Mouse (Mus musculus) megakaryocyte-erythroid progenitor cell, adult 5-6 weeks (primary cell): ENCODE measurements around the gene Ppm1a. TPM values are rescaled to one million over a fixed set of nuclear protein-coding genes. Genes with fewer than 3 reads are reported as not detected.
A peak's percentile ranks its signal among the peaks of the same experiment; 100 is the strongest.

Source experiments
- ATAC-seq: replicated peaks from 2 replicates; pipeline ENCODE4 v1.8.0; 2016; ENCODE audit warnings: mild to moderate bottlenecking, inconsistent platforms; ENCODE audit not compliant: severe bottlenecking, poor library complexity, low FRiP score, low TSS enrichment
- total RNA-seq, 2 experiments: library from RNA; stranded (forward) in 1 of 2; stranded (reverse) in 1 of 2; fragments of 200-1000, 215-1000 nt in 1 of 2; fragments of >200 nt in 1 of 2; fragmentation: Nextera tagmentation in 1 of 2; gene quantifications; 2 replicates each; pipeline ENCODE4 v1.2.3; 2014 to 2017

The Ppm1a gene
- total RNA-seq, 2 experiments from 2014 or later: 88.3 to 137 TPM

- ATAC-seq: no peak
Measured at GRCm38 (mm10) chr12:72793983-72794382, 36.7 kb downstream of the Ppm1a start.

DNA sequence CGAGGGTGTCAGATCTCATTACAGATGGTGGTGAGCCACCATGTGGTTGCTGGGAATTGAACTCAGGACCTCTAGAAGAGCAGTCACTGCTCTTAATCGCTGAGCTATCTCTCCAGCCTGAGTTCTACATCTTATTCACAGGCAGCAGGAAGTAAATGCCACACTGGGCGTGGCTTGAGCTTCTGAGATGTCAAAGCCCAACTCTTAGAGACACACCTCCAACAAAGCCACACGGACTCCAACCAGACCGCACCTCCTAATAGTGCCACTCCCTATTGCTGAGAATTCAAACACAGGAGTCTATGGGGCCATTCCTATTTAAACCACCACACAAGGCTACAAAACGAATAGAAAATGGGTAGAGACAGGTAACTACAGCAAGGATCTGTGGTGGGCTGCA, 52.5 kb downstream of the Ppm1a start:
- ATAC-seq: peak; percentile 91

GRCm38 (mm10) chr12:72811588-72811987, 54.3 kb downstream of the Ppm1a start:
- no peak for ATAC-seq

GRCm38 (mm10) chr12:72820940-72821431, 63.7 kb downstream of the Ppm1a start:
- ATAC-seq: peak; percentile 66; the same call in 1 of the 2 replicates

DNA sequence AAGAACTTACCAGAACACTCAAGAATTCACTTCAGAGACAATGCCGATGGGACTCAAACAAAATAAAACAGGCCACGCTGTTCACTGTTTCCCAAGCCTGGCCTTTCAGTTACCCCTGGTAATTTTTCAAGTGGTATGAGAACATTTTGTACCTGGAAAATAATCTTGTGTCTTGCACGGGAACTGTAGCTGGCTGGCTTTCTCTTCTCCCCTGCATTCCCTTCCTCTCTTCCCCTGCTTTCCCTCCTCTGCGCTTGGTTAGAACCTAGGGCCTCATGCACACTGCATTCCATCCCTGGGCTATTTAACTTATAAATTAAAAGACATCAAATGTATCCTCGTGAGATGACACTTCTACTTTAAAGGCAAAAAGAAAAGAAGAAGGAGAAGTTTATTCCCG, 64.3 kb downstream of the Ppm1a start:
- no peak for ATAC-seq

DNA sequence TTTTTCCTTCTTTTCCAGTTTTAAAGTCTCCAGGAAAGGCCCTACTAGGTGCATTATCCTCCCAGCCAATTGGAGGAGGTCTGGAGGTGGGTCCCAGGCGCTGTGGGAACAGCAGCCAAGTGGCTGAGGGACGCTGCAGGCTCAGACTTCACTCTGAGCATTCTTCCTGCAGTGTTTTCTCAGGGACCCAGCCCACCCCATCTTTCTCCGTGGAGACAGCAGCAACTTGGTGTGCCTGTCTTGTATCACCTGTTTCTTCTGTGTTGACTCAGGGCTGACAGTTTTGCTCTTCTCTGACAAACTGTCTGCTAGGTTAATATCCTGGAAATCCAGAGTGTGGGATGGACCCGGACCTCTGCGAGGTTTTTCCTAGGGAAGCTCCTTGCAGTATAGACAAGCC, 68.4 kb downstream of the Ppm1a start:
- ATAC-seq: no peak

DNA sequence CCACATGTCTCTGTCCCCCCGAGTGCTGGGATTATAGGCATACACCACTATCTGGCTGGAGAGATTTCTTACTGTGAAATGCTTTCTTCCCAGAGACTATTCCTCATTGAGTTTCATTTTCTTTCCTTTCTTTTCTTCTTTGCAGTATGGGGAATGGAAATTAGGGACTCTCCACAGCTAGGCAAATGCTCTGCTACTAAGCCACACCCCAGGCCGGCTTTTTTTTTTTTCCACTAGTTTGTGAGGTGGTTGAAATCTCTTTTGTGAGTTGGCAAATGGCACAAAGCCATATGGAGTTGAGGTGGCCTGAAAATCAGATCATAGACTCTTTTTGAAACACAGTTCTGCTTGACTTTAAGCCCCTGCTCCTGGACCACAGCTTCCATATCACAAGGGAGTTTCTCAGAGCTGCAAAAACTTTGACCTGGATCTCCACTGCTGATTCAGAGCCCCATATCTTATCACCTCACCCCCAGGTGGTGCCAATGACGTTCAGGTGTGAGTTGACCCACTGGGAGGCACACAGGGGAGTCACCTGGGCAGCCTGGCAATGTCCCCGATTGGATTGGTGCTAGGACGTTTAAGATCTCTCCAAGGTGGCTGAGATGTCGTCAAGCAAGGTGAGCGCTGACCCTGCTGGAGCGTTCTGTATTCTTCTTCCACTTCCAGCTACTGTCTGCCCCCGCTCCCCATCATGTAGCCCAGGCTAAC, 71.7 kb downstream of the Ppm1a start:
- ATAC-seq: no peak

- ATAC-seq: no peak
Measured at GRCm38 (mm10) chr12:72829777-72830176, 72.5 kb downstream of the Ppm1a start.

GRCm38 (mm10) chr12:72830317-72830716, 73.1 kb downstream of the Ppm1a start:
- ATAC-seq: no peak

- ATAC-seq: 0 out of 2 replicates have a peak, but pooled peaks have one; percentile 25
Measured at GRCm38 (mm10) chr12:72831711-72832432, 74.6 kb downstream of the Ppm1a start.

- ATAC-seq: peak; percentile 53
Measured at GRCm38 (mm10) chr12:72834773-72835517, 77.7 kb downstream of the Ppm1a start.

GRCm38 (mm10) chr12:72835518-72836015, 78.3 kb downstream of the Ppm1a start:
- no peak for ATAC-seq

GRCm38 (mm10) chr12:72837302-72837701, 80.0 kb downstream of the Ppm1a start:
- no peak for ATAC-seq

DNA sequence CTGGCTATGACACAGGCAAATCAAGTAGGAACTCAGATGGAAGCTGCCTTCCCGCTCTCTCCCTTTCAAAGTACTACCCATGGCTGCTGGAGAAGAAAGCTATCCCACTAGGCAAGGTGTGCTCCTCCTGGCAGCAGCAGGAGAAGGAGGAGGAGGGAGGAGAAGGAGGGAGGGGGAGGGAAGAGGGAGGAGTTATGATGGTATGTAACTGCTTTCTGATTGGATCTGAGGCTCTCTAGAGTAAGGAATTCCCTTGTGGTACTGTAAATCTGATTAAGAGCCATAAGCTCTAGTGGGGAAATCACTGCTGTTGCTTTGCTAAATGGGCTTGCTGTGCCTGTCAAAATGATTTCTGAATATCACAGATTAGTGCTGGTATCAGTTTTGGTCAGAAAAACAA, 84.2 kb downstream of the Ppm1a start:
- ATAC-seq: no peak

- no peak for ATAC-seq
Measured at GRCm38 (mm10) chr12:72843135-72843534, 85.9 kb downstream of the Ppm1a start.

DNA sequence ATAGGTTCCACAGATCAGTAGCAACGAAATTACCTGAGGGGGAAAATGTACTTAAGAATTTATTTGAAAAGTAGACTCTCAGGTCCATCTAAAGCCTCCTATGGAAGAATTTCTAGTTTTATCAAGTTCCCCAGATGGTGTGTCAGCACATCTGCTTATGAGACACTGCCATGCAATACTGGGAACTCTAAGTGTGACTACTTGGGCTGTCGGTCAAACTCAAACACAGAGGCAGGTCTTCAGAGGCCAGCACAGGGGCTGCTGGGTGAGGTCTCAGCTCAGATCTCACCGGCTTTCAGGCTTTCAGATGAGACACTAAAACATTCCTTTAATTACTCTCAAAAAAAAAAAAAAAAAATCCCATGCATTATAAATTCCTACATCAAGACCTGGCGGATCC, 86.3 kb downstream of the Ppm1a start:
- no peak for ATAC-seq

DNA sequence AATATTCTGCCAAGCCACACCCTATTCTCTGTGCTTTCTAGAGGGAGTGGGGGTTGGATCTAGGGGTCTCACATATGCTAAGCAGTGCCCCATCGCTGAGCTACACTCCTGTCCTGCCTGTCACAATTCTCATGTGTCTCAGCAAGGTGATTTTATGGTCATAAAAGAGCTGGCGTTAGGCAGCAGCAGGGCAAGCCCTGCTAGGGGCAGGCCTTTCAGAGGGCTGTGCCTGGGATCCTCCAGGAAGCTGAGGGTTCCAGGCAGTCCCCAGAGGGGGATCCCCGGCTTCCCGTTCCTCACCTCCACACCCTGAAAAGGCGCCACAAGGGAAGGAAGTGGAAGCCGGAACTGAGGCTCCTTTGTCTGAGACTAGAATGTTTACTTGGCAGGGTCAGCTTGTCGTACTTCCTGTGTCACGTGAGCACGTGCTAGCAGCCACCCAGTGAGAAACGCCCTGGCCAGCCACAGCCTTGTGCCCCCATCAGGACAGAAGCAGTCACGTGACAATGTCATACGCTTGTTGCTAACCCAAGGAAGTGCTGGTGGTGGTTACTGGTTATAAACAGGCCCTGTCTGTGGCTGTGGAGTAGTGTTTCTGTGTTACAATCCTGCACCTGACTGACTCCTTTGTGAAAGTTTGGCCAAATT, 86.8 kb downstream of the Ppm1a start:
- ATAC-seq: peak; percentile 93

- no peak for ATAC-seq
Measured at GRCm38 (mm10) chr12:72845946-72846345, 88.7 kb downstream of the Ppm1a start.

GRCm38 (mm10) chr12:72847725-72848124, 90.5 kb downstream of the Ppm1a start:
- peak; percentile 67 for ATAC-seq
